Mouse (Mus musculus): ENCODE data around the gene Bahcc1.

- TF ChIP-seq POLR2A (IDR thresholded peaks at IDR 0.05; ENCODE audit: extremely low read depth, insufficient read depth, low read length) (no peak), CTCF (IDR thresholded peaks at IDR 0.05; ENCODE audit: extremely low read depth, insufficient read depth, low read length) (no peak)
These were observed 28.9 kb downstream of the Bahcc1 start for GRCm38 (mm10) chr11:120261416-120262355.

All from cortical plate, adult 2 months (tissue).